Mouse (Mus musculus) embryonic facial prominence, embryonic 13.5 days (tissue): ENCODE results near the gene Gm4847. TPM values are rescaled to one million over a fixed set of nuclear protein-coding genes. Genes with fewer than 3 reads are reported as not detected.

ENCODE experiments used
- ATAC-seq: fragments of 200-750 bp; cut with Nextera tagmentation; 2 replicates; pipeline ENCODE4 v1.8.0; 2017; ENCODE audit warnings: low read depth; ENCODE audit not compliant: insufficient number of reproducible peaks, insufficient read depth, low FRiP score, low TSS enrichment
- H3K27ac ChIP-seq: fragments of 300-500 bp; sonication (generic); 2 replicates; pipeline ENCODE4 v1.5.1; 2015; ENCODE audit warnings: moderate library complexity, mild to moderate bottlenecking, inconsistent platforms
- H3K27me3 ChIP-seq: fragments of 300-500 bp; sonication (generic); 2 replicates; pipeline ENCODE4 v1.6.1; 2015; ENCODE audit warnings: mild to moderate bottlenecking, inconsistent platforms
- H3K36me3 ChIP-seq: fragments of 300-500 bp; sonication (generic); 2 replicates; pipeline ENCODE4 v1.6.1; 2015; ENCODE audit warnings: mild to moderate bottlenecking, inconsistent platforms
- H3K4me1 ChIP-seq: fragments of 300-500 bp; sonication (generic); 2 replicates; pipeline ENCODE4 v1.6.1; 2015; ENCODE audit warnings: inconsistent platforms
- H3K4me2 ChIP-seq: fragments of 300-500 bp; sonication (generic); 2 replicates; pipeline ENCODE4 v1.6.1; 2015; ENCODE audit warnings: moderate library complexity, mild to moderate bottlenecking, inconsistent platforms
- H3K4me3 ChIP-seq: fragments of 300-500 bp; sonication (generic); 2 replicates; pipeline ENCODE4 v1.5.1; 2015; ENCODE audit warnings: mild to moderate bottlenecking, inconsistent platforms
- H3K9ac ChIP-seq: fragments of 300-500 bp; sonication (generic); 2 replicates; pipeline ENCODE4 v1.6.1; 2015; ENCODE audit warnings: mild to moderate bottlenecking, inconsistent platforms
- H3K9me3 ChIP-seq: fragments of 300-500 bp; sonication (generic); 2 replicates; pipeline ENCODE4 v1.6.1; 2016; ENCODE audit warnings: inconsistent platforms
- WGBS: fragments of 180-500 bp; shearing (Covaris S2); methylation state at CpG from one replicate; pipeline ENCODE4 v1.1.7; 2015; ENCODE audit warnings: mixed read lengths; 5-methylcytosine and 5-hydroxymethylcytosine counted together
- microRNA-seq: library from miRNA; unstranded; fragments of <30 nt; microRNA quantifications from one replicate; pipeline ENCODE4, GENCODE M21; 2016
- polyA plus RNA-seq: library from polyadenylated mRNA; unstranded; fragments of >200 nt; fragmentation: Nextera tagmentation; extraction: Ambion mirVana; gene quantifications from 2 replicates; pipeline ENCODE4 v1.2.1, GENCODE M21; 2015

Gene Gm4847
- polyA plus RNA-seq = not detected in 2 replicates

DNA sequence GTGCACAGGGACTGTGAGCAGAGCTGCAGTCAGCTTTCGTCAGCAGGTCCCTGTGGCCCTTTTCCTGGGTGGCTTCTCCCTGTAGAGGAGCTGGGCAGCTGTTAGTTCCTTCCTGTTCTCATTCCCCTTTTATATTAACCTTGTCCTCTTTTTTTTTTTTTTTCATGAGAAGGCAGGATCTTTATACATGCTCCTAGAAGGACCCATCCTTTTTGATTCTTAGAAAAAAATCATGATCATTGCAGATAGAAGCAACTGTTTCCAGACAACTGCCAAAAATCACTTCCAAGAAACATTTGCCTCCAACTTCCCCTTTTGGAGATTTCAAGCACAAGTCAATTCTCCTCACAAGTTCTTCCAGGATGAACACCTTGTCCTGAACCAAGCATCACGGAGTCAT, at the start of gene Gm4847:
Gene Gm4847, minus strand, starts transcription at position 101 of the 400 bp plus-strand sequence.
- WGBS = 89% methylated on average over 2 of the region's 2 CpGs
- Histone ChIP-seq H3K9me3 (no peaks in the 10 kb centered on the region), H3K4me3 (no peak within 1 kb of the TSS), H3K4me2 (no peak within 1 kb of the TSS), H3K27me3 (no peaks in the 10 kb centered on the region), H3K9ac (no peak within 1 kb of the TSS), H3K4me1 (no peaks in the 10 kb centered on the region), H3K27ac (no peak within 1 kb of the TSS), H3K36me3 (no peaks in the 10 kb centered on the region)
- ATAC-seq = no peak

DNA sequence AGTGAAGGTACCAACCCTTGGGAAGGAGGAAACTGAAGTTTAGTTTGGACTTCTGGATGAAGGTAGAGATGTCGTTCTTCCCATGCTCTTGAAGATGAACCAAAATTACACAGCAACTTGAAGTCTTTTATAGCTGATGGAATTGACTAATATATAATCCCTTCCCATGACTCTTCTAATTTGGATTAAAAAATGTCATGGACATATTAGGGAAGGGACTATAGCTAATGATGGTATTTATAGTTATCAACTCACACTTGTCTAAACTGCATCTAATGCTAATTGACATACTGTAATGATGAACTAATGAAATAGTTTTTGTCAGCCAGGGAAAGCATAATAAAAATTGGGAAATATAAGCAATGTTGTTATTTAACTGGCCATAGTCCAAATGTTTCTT, 34.3 kb upstream of the Gm4847 start, which contains the start of gene Fmo9:
Gene Fmo9, minus strand, starts transcription at position 101 of the 400 bp plus-strand sequence.
- no peak for ATAC-seq
- no peak within 1 kb of the TSS for H3K27ac ChIP-seq
- no peak within 1 kb of the TSS for H3K4me2 ChIP-seq
- H3K27me3 ChIP-seq = no peaks in the 10 kb centered on the region
- no peak within 1 kb of the TSS for H3K4me3 ChIP-seq
- H3K9me3 ChIP-seq = no peaks in the 10 kb centered on the region
- 80% methylated on average over 1 of the region's 1 CpGs for WGBS
- H3K4me1 ChIP-seq = no peaks in the 10 kb centered on the region
- no peak within 1 kb of the TSS for H3K9ac ChIP-seq
- H3K36me3 ChIP-seq = no peaks in the 10 kb centered on the region

DNA sequence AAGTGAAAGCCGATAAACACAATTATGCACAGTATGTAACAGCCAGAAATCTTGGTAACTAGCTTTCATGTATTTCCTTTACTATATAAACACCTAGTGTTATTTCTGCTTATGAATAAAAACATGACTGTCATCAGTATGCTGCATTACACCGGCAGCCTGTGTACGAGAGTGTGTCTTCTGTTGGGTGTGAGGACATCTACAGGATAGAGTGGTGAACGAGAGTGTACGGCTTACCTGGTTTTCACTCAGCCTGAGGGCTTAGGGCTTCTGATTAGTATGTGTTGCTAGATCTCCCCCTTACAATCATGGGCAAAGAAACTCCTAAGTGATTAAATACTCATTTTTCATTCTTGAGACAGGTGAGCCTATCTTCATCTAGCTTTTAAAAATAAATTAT, 21.8 kb upstream of the Gm4847 start:
- Histone ChIP-seq H3K4me3 (no peak overlapping the region), H3K27me3 (no peaks in the 10 kb centered on the region), H3K9ac (no peak overlapping the region), H3K36me3 (no peaks in the 10 kb centered on the region), H3K27ac (no peak overlapping the region), H3K4me1 (no peaks in the 10 kb centered on the region), H3K9me3 (no peaks in the 10 kb centered on the region), H3K4me2 (no peak overlapping the region)
- WGBS = 86% methylated on average over 5 of the region's 5 CpGs
- ATAC-seq = no peak

DNA sequence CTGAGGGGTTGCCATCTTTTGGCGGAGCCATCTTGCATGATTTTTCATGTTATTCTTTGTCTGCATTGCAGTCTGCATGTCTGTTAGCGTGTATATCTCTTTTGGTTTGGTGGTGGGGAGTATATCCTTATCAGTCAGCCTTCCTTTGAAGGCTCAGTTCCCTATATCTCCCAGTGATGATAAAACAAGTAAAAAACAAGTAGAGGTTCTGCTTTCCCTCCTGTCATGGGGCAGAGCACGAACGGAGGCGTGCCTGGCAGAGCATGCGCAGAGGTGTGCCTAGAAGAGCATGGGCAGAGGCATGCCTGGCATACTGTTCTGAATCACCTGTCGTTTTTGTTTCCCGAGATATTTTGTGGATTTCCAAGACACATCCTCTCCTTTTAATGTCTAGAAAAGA, 13.3 kb upstream of the Gm4847 start:
- Histone ChIP-seq H3K27ac (no peak overlapping the region), H3K4me1 (no peaks in the 10 kb centered on the region), H3K27me3 (no peaks in the 10 kb centered on the region), H3K9me3 (no peaks in the 10 kb centered on the region), H3K4me3 (no peak overlapping the region), H3K36me3 (no peaks in the 10 kb centered on the region), H3K9ac (no peak overlapping the region), H3K4me2 (no peak overlapping the region)
- WGBS = 87% methylated on average over 8 of the region's 8 CpGs
- ATAC-seq = no peak

Small RNA genes lying within 50 kb of the gene (microRNA-seq; reads per million reads assigned to microRNA genes)
- not detected for gene Gm22992

Other genes with a start within 250 kb of the Gm4847 start
- gene Pogk, start 237.8 kb downstream of the Gm4847 start, polyA plus RNA-seq = 22.6 and 26.6 TPM in 2 replicates
- not detected in 2 replicates for gene Gm4846, start 150.1 kb downstream of the Gm4847 start, polyA plus RNA-seq
- gene Fmo9, start 34.2 kb upstream of the Gm4847 start, polyA plus RNA-seq = not detected in 2 replicates